Mouse (Mus musculus): Measurements from ENCODE around the gene Papss2. TPM values are rescaled to one million over a fixed set of nuclear protein-coding genes. Genes with fewer than 3 reads are reported as not detected.

The Papss2 gene
- polyA plus RNA-seq (2015; fragmentation: Nextera tagmentation; extraction: Ambion mirVana): 7.7 and 8.4 TPM in 2 replicates

GRCm38 (mm10) chr19:32595506-32596286 is at the start of gene Papss2:
Gene Papss2 (plus strand): TSS chr19:32595790.
- H3K4me2 ChIP-seq (replicated peaks): peak within 1 kb of the TSS; percentile 79
- H3K36me3 ChIP-seq: no peaks in the 10 kb centered on the region
- no peaks in the 10 kb centered on the region for H3K27me3 ChIP-seq (replicated peaks)
- no peaks in the 10 kb centered on the region for H3K9me3 ChIP-seq
- H3K4me3 ChIP-seq (replicated peaks): peak within 1 kb of the TSS; percentile 62
- peak within 1 kb of the TSS; percentile 65 for H3K9ac ChIP-seq
- peak; percentile 89 for ATAC-seq
- peaks cover 4% of the 10 kb centered on the region; the same call in 1 of the 2 replicates for H3K4me1 ChIP-seq (replicated peaks)
- H3K27ac ChIP-seq: no peak within 1 kb of the TSS
- WGBS: under 1% methylated on average over 57 of the region's 64 CpGs

- Histone ChIP-seq H3K4me2 (replicated peaks) (no peak overlapping the region), H3K4me1 (replicated peaks) (no peaks in the 10 kb centered on the region), H3K4me3 (replicated peaks) (no peak overlapping the region), H3K9ac (no peak overlapping the region), H3K36me3 (no peaks in the 10 kb centered on the region), H3K27me3 (replicated peaks) (no peaks in the 10 kb centered on the region), H3K9me3 (no peaks in the 10 kb centered on the region), H3K27ac (no peak overlapping the region)
- peak; percentile 71 for ATAC-seq
- WGBS: 60% methylated on average over 3 of the region's 3 CpGs
These were observed 48.2 kb upstream of the Papss2 start for GRCm38 (mm10) chr19:32547396-32547795.

- H3K27me3 ChIP-seq (replicated peaks): no peaks in the 10 kb centered on the region
- H3K4me3 ChIP-seq (replicated peaks): no peak overlapping the region
- H3K4me2 ChIP-seq (replicated peaks): no peak overlapping the region
- H3K27ac ChIP-seq: no peak overlapping the region
- 87% methylated on average over 15 of the region's 15 CpGs for WGBS
- no peaks in the 10 kb centered on the region for H3K9me3 ChIP-seq
- no peaks in the 10 kb centered on the region for H3K4me1 ChIP-seq (replicated peaks)
- ATAC-seq: no peak
- H3K9ac ChIP-seq: no peak overlapping the region
- H3K36me3 ChIP-seq: no peaks in the 10 kb centered on the region
These were observed 47.4 kb upstream of the Papss2 start for GRCm38 (mm10) chr19:32548202-32548601.

- WGBS: 51% methylated on average over 5 of the region's 5 CpGs
These were observed 45.1 kb upstream of the Papss2 start for GRCm38 (mm10) chr19:32550446-32550845.

GRCm38 (mm10) chr19:32551442-32551841 is 44.1 kb upstream of the Papss2 start:
- no peak overlapping the region for H3K9ac ChIP-seq
- H3K4me1 ChIP-seq (replicated peaks): no peaks in the 10 kb centered on the region
- 44% methylated on average over 3 of the region's 3 CpGs for WGBS
- H3K27me3 ChIP-seq (replicated peaks): no peaks in the 10 kb centered on the region
- no peak overlapping the region for H3K4me2 ChIP-seq (replicated peaks)
- no peak for ATAC-seq
- H3K4me3 ChIP-seq (replicated peaks): no peak overlapping the region
- H3K36me3 ChIP-seq: no peaks in the 10 kb centered on the region
- no peak overlapping the region for H3K27ac ChIP-seq
- H3K9me3 ChIP-seq: no peaks in the 10 kb centered on the region

More at GRCm38 (mm10) chr19:32550446-32550845, 45.1 kb upstream of the Papss2 start:
- Histone ChIP-seq H3K4me1 (replicated peaks) (no peaks in the 10 kb centered on the region), H3K27ac (no peak overlapping the region), H3K36me3 (no peaks in the 10 kb centered on the region), H3K27me3 (replicated peaks) (no peaks in the 10 kb centered on the region), H3K4me3 (replicated peaks) (no peak overlapping the region), H3K9me3 (no peaks in the 10 kb centered on the region), H3K4me2 (replicated peaks) (no peak overlapping the region), H3K9ac (no peak overlapping the region)
- ATAC-seq: no peak

DNA sequence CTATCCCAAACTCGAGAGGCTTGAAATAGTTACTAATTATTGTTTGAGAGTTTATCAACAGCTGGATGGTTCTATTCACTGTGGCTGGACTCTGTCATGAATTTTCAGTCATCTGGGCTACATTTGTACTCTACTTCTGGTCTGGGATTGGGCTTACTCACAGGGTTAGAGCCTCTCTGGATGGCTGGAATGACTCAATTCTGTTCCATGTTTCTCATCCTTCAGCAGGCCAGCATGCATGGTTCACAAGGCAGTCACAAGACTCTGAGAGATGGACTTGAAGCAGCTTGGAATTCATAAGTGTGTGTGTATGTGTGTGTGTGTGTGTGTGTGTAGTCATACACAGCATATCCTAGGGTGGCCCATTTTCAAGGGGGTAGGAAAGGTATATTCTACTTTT is 43.5 kb upstream of the Papss2 start:
- Histone ChIP-seq H3K36me3 (no peaks in the 10 kb centered on the region), H3K4me3 (replicated peaks) (no peak overlapping the region), H3K9me3 (no peaks in the 10 kb centered on the region), H3K27me3 (replicated peaks) (no peaks in the 10 kb centered on the region), H3K4me2 (replicated peaks) (no peak overlapping the region), H3K4me1 (replicated peaks) (no peaks in the 10 kb centered on the region), H3K9ac (no peak overlapping the region), H3K27ac (no peak overlapping the region)
- WGBS: 63% methylated on average over 1 of the region's 1 CpGs
- ATAC-seq: no peak

DNA sequence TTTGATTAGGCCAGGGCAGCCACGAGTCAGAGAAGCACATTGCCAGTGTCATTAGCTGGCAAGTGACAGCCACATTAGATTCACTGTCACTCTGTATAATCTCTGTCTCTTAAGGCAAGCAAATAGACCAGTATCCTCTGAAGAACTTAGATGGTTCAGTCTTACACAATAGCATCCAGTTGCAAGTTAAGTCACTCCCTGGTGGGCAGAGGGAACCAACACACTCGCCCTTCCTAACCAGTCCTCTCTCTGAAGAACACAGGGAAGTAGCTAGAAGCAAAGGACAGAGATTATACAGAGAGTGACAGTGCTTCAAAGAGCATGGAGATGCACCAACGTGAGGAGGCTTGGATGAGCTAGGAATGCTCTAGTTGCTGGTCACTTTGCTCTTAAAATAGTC is 42.3 kb upstream of the Papss2 start:
- no peak for ATAC-seq
- no peaks in the 10 kb centered on the region for H3K36me3 ChIP-seq
- no peak overlapping the region for H3K4me2 ChIP-seq (replicated peaks)
- no peak overlapping the region for H3K27ac ChIP-seq
- H3K9me3 ChIP-seq: no peaks in the 10 kb centered on the region
- H3K4me3 ChIP-seq (replicated peaks): no peak overlapping the region
- H3K27me3 ChIP-seq (replicated peaks): no peaks in the 10 kb centered on the region
- WGBS: 68% methylated on average over 3 of the region's 3 CpGs
- H3K9ac ChIP-seq: no peak overlapping the region
- no peaks in the 10 kb centered on the region for H3K4me1 ChIP-seq (replicated peaks)

- Histone ChIP-seq H3K4me2 (replicated peaks) (no peak overlapping the region), H3K4me1 (replicated peaks) (no peaks in the 10 kb centered on the region), H3K9ac (no peak overlapping the region), H3K9me3 (no peaks in the 10 kb centered on the region), H3K4me3 (replicated peaks) (no peak overlapping the region), H3K27ac (no peak overlapping the region), H3K36me3 (no peaks in the 10 kb centered on the region), H3K27me3 (replicated peaks) (no peaks in the 10 kb centered on the region)
- no peak for ATAC-seq
- WGBS: 35% methylated on average over 3 of the region's 3 CpGs
These were observed 40.3 kb upstream of the Papss2 start for GRCm38 (mm10) chr19:32555257-32555656.

DNA sequence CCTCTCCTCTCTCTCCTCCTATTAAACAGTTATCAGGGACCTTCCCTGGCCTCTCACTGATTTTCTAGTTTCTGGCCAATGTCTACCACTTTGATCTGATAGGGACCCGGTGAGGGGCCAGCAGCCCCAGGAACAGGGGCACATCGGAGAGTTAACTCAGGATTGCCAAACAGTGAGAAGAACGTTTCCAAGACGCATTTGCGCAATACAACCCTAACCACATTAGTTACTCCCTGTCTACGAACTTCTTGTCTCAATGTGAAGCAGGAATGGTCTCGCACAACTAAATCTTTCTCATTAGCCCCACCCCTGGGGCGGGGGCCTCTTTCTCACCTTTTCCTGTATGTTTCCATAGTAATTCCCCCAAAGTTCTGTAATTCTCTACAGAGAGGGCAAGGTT is 28.6 kb upstream of the Papss2 start:
- Histone ChIP-seq H3K4me1 (replicated peaks) (no peaks in the 10 kb centered on the region), H3K36me3 (no peaks in the 10 kb centered on the region), H3K4me3 (replicated peaks) (no peak overlapping the region), H3K27ac (no peak overlapping the region), H3K9me3 (no peaks in the 10 kb centered on the region), H3K4me2 (replicated peaks) (0 out of 2 replicates have a peak overlapping the region, but pooled peaks have one; percentile 1), H3K9ac (no peak overlapping the region), H3K27me3 (replicated peaks) (no peaks in the 10 kb centered on the region)
- no peak for ATAC-seq
- WGBS: 68% methylated on average over 8 of the region's 8 CpGs

DNA sequence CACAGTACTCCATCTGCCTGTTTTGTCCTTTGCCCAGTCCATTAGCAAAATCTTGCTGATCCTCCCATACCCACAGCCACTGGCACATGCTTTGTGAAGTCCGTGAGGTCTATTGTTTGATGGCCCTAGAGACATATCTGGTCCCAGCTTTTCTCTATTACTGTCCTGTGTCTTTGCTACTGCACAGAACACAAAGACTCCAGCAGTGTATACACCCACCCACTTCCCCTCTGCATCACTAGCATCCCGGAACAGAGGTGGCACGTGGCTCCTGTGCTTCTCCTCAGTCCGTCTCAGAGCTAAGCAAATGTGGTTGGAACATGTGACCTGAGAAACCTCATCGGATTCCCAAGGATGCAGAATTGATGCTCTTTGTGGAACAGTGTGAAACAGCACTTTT is 28.1 kb upstream of the Papss2 start:
- 85% methylated on average over 5 of the region's 5 CpGs for WGBS
- H3K4me3 ChIP-seq (replicated peaks): no peak overlapping the region
- H3K27ac ChIP-seq: no peak overlapping the region
- no peaks in the 10 kb centered on the region for H3K4me1 ChIP-seq (replicated peaks)
- no peaks in the 10 kb centered on the region for H3K36me3 ChIP-seq
- no peaks in the 10 kb centered on the region for H3K9me3 ChIP-seq
- no peaks in the 10 kb centered on the region for H3K27me3 ChIP-seq (replicated peaks)
- no peak for ATAC-seq
- H3K4me2 ChIP-seq (replicated peaks): 0 out of 2 replicates have a peak overlapping the region, but pooled peaks have one; percentile 1
- H3K9ac ChIP-seq: no peak overlapping the region

- 94% methylated on average over 3 of the region's 3 CpGs for WGBS
These were observed 27.1 kb upstream of the Papss2 start for GRCm38 (mm10) chr19:32568470-32568869.

GRCm38 (mm10) chr19:32568961-32569653 is 26.5 kb upstream of the Papss2 start:
- 83% methylated on average over 3 of the region's 3 CpGs for WGBS
- H3K4me3 ChIP-seq (replicated peaks): no peak overlapping the region
- no peak overlapping the region for H3K4me2 ChIP-seq (replicated peaks)
- H3K27me3 ChIP-seq (replicated peaks): no peaks in the 10 kb centered on the region
- no peaks in the 10 kb centered on the region for H3K36me3 ChIP-seq
- H3K9me3 ChIP-seq: no peaks in the 10 kb centered on the region
- no peaks in the 10 kb centered on the region for H3K4me1 ChIP-seq (replicated peaks)
- H3K27ac ChIP-seq: no peak overlapping the region
- H3K9ac ChIP-seq: no peak overlapping the region
- ATAC-seq: no peak

More at GRCm38 (mm10) chr19:32568470-32568869, 27.1 kb upstream of the Papss2 start:
- H3K4me2 ChIP-seq (replicated peaks): no peak overlapping the region
- H3K36me3 ChIP-seq: no peaks in the 10 kb centered on the region
- H3K9ac ChIP-seq: no peak overlapping the region
- no peak for ATAC-seq
- no peak overlapping the region for H3K4me3 ChIP-seq (replicated peaks)
- no peaks in the 10 kb centered on the region for H3K9me3 ChIP-seq
- H3K4me1 ChIP-seq (replicated peaks): no peaks in the 10 kb centered on the region
- no peak overlapping the region for H3K27ac ChIP-seq
- H3K27me3 ChIP-seq (replicated peaks): no peaks in the 10 kb centered on the region
